ENCODE assay signal across 14 mouse cellular contexts in the genomic region with DNA sequence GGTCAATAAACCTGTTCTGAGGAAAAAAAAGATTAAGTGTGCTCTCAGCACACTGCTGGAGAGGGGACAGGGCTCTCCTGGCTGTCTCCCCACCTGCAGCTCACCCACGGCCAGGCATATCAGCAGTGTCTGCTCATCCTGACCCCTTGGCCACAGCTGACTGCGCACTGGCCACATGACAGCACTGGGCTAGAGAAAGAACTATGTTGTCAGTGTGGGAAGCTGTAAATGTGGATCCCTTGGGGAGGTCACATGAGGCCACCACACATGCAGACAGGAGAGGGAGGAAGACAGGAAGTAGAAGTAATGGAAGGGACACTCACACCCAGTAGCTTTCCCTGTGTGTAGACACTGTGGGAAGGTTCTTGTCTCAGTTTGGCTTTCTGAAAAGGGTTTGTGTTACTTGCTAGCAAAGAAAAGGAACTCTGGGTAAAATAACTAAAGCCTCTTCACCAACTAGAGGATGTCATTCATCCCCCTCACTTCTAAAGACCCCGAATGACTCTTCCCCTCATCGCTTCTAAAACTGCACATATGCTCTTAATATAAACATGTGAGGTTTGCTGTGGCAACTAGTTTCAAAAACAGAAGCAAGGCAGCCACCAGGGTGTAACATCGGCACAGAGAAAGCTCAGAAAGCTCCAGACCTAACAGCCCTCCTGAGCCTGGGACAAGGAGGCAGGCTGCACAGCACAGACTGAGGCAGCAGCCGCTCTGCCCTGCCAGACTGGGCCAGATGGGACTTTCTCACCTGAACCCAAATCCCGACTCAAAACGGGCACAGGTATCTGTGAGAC. TPM values are rescaled to one million over a fixed set of nuclear protein-coding genes. Genes with fewer than 3 reads are reported as not detected.
A peak's percentile ranks its signal among the peaks of the same experiment; 100 is the strongest.
DNase-seq lines count a peak whose midpoint lies in the region; ATAC-seq and TF ChIP-seq lines count a peak whose summit lies in the region.
"Had no signal": no experiment of that assay in that cellular context is flagged by ENCODE, and none has a peak within 500 bp of the region (broad histone marks: within the 10 kb centered on the region; RNA-seq: fewer than 3 reads in every experiment).

No protein-coding gene starts in this region.

- WGBS in kidney, adult 2 months: 79% methylated on average over 8 of the region's 8 CpGs
- WGBS in midbrain, embryonic 11.5 days: 71% methylated on average over 8 of the region's 8 CpGs
- 76% methylated on average over 8 of the region's 8 CpGs for WGBS in midbrain, embryonic 14.5 days
- 64% methylated on average over 8 of the region's 8 CpGs for WGBS in stomach, postnatal 0 days

- DNase-seq in kidney, adult 2 months: peak; percentile 46
- DNase-seq in kidney, postnatal 14 days: no peak
- DNase-seq in midbrain, embryonic 11.5 days (ENCODE audit: low spot score, missing footprints): peak; percentile 78
- DNase-seq in midbrain, embryonic 14.5 days: no peak
- peak; percentile 53 to 67 for DNase-seq in heart, adult 9 months (ENCODE audit: low spot score in 2 of 2)
- no peak for DNase-seq in stomach, postnatal 0 days (ENCODE audit: low spot score)
- DNase-seq in right cerebral cortex, adult 2 months (ENCODE audit: low spot score in 2 of 2): no peak
- DNase-seq: adrenal gland, postnatal 25 days; cerebellum, adult 11-12 months; embryo, embryonic 11 days; liver; thymus, adult 2 months had no signal

- no peak for TF ChIP-seq POLR2A in kidney, adult 2 months (IDR thresholded peaks at IDR 0.05; ENCODE audit: low read depth, low read length)

- no peak for ATAC-seq in midbrain, embryonic 11.5 days (ENCODE audit: low FRiP score)
- ATAC-seq in midbrain, embryonic 14.5 days (ENCODE audit: low FRiP score, low TSS enrichment): no peak
- no peak for ATAC-seq in stomach, postnatal 0 days (ENCODE audit: low FRiP score, low TSS enrichment)
- ATAC-seq: forebrain, embryonic 13.5 days; inflammation-experienced regulatory T-cells, adult 6 months had no signal

- TF ChIP-seq CTCF in kidney, adult 2 months (conservative IDR thresholded peaks at IDR 0.05; ENCODE audit: insufficient read depth, insufficient read length, low read depth, low read length): no peak
- TF ChIP-seq CTCF in stomach, postnatal 0 days (IDR thresholded peaks at IDR 0.05; ENCODE audit: low read depth): no peak

- H3K9ac ChIP-seq in midbrain, embryonic 11.5 days (ENCODE audit: low read length): no peak overlapping the region
- H3K9ac ChIP-seq in midbrain, embryonic 14.5 days (replicated peaks; ENCODE audit: low read length): no peak overlapping the region
- H3K9ac ChIP-seq in stomach, postnatal 0 days (ENCODE audit: low read length): no peak overlapping the region
- H3K9ac ChIP-seq: forebrain, embryonic 13.5 days had no signal

- H3K27ac ChIP-seq in kidney, adult 2 months (ENCODE audit: insufficient read depth, low read depth, low read length): no peak overlapping the region
- no peak overlapping the region for H3K27ac ChIP-seq in midbrain, embryonic 11.5 days (ENCODE audit: low read depth, low read length)
- no peak overlapping the region for H3K27ac ChIP-seq in midbrain, embryonic 14.5 days (replicated peaks; ENCODE audit: low read depth, low read length)
- H3K27ac ChIP-seq in stomach, postnatal 0 days (replicated peaks): 0 out of 2 replicates have a peak overlapping the region, but pooled peaks have one; percentile 13
- H3K27ac ChIP-seq: forebrain, embryonic 13.5 days had no signal

- 0 out of 2 replicates have a peak, but pooled peaks cover 4% of the 10 kb centered on the region for H3K4me1 ChIP-seq in kidney, adult 2 months (ENCODE audit: control insufficient read depth, insufficient read depth, low read length)
- H3K4me1 ChIP-seq in midbrain, embryonic 11.5 days (ENCODE audit: control insufficient read depth, insufficient read depth, low read length): peaks cover 9% of the 10 kb centered on the region
- H3K4me1 ChIP-seq in midbrain, embryonic 14.5 days (ENCODE audit: control insufficient read depth, insufficient read depth, low read length): no peaks in the 10 kb centered on the region
- no peaks in the 10 kb centered on the region for H3K4me1 ChIP-seq in stomach, postnatal 0 days (replicated peaks; ENCODE audit: control insufficient read depth, insufficient read depth)
- H3K4me1 ChIP-seq: forebrain, embryonic 13.5 days had no signal

- no peak overlapping the region for H3K4me3 ChIP-seq in kidney, adult 2 months (ENCODE audit: insufficient read depth, low read depth, low read length)
- H3K4me3 ChIP-seq in midbrain, embryonic 11.5 days (ENCODE audit: low read depth, low read length): no peak overlapping the region
- no peak overlapping the region for H3K4me3 ChIP-seq in midbrain, embryonic 14.5 days (replicated peaks; ENCODE audit: low read depth, low read length)
- no peak overlapping the region for H3K4me3 ChIP-seq in stomach, postnatal 0 days (ENCODE audit: low read depth, low read length)
- H3K4me3 ChIP-seq: forebrain, embryonic 13.5 days had no signal

- H3K9me3 ChIP-seq in midbrain, embryonic 11.5 days (ENCODE audit: control insufficient read depth, low read length): no peaks in the 10 kb centered on the region
- no peaks in the 10 kb centered on the region for H3K9me3 ChIP-seq in midbrain, embryonic 14.5 days (ENCODE audit: control insufficient read depth, low read length)
- no peaks in the 10 kb centered on the region for H3K9me3 ChIP-seq in stomach, postnatal 0 days (ENCODE audit: control insufficient read depth, low read length)
- H3K9me3 ChIP-seq: forebrain, embryonic 13.5 days had no signal

- no peak for TF ChIP-seq EP300 in stomach, postnatal 0 days (optimal IDR thresholded peaks at IDR 0.05)

- H3K27me3 ChIP-seq in kidney, adult 2 months (replicated peaks; ENCODE audit: control insufficient read depth, insufficient read depth, low read length): no peaks in the 10 kb centered on the region
- H3K27me3 ChIP-seq in midbrain, embryonic 11.5 days (ENCODE audit: control insufficient read depth, insufficient read depth, low read length): peaks cover 14% of the 10 kb centered on the region
- H3K27me3 ChIP-seq in midbrain, embryonic 14.5 days (ENCODE audit: control insufficient read depth, insufficient read depth, low read length): no peaks in the 10 kb centered on the region; the same call in 1 of the 2 replicates
- H3K27me3 ChIP-seq in stomach, postnatal 0 days (ENCODE audit: control insufficient read depth, insufficient read depth, low read length): no peaks in the 10 kb centered on the region
- H3K27me3 ChIP-seq: forebrain, embryonic 13.5 days had no signal

- H3K36me3 ChIP-seq in kidney, adult 2 months (ENCODE audit: control insufficient read depth, insufficient read depth, low read length): no peaks in the 10 kb centered on the region
- no peaks in the 10 kb centered on the region for H3K36me3 ChIP-seq in midbrain, embryonic 11.5 days (ENCODE audit: control insufficient read depth, insufficient read depth, low read length)
- H3K36me3 ChIP-seq in midbrain, embryonic 14.5 days (ENCODE audit: control insufficient read depth, insufficient read depth, low read length): peaks cover 28% of the 10 kb centered on the region
- H3K36me3 ChIP-seq in stomach, postnatal 0 days (ENCODE audit: control insufficient read depth, insufficient read depth, low read length): no peaks in the 10 kb centered on the region

- no peak overlapping the region for H3K4me2 ChIP-seq in midbrain, embryonic 11.5 days
- H3K4me2 ChIP-seq in midbrain, embryonic 14.5 days (ENCODE audit: low read length): no peak overlapping the region
- no peak overlapping the region for H3K4me2 ChIP-seq in stomach, postnatal 0 days (replicated peaks; ENCODE audit: low read depth)
- H3K4me2 ChIP-seq: forebrain, embryonic 13.5 days had no signal

RNA-seq across cellular contexts. Expression of gene Ralgps1, which starts 47.3 kb away (rescaled TPM):
- 4.9 and 5.6 TPM in 2 replicates for polyA plus RNA-seq in kidney, adult 2 months (2012; rRNA removed)
- polyA plus RNA-seq in midbrain, embryonic 11.5 days (2014; fragmentation: Nextera tagmentation; extraction: Ambion mirVana): 13.5 and 13.8 TPM in 2 replicates
- 41.1 and 58.8 TPM in 2 replicates for polyA plus RNA-seq in midbrain, embryonic 14.5 days (2014; fragmentation: Nextera tagmentation; extraction: Ambion mirVana)
- polyA plus RNA-seq in stomach, postnatal 0 days (2015; fragmentation: Nextera tagmentation; extraction: Ambion mirVana): 2.1 and 2.2 TPM in 2 replicates

Comparison
In these comparisons a context has a peak if more than half of its experiments do, and no peak if none do; other contexts are left out.
1. DNase-seq: peak in kidney, adult 2 months (single experiment), midbrain, embryonic 11.5 days (single experiment) and heart, adult 9 months (2 of 2); none in kidney, postnatal 14 days (single experiment), midbrain, embryonic 14.5 days (single experiment), stomach, postnatal 0 days (single experiment) and right cerebral cortex, adult 2 months (0 of 2).